Mouse (Mus musculus) heart, adult 2 months (tissue): Measurements from ENCODE around the gene Tac4.

Source experiments
- CTCF ChIP-seq: fragments of 200-600 bp; IDR thresholded peaks from 2 replicates; pipeline ENCODE4 v1.8.1; 2022; ENCODE audit warnings: antibody characterized with exemption, mild to moderate bottlenecking, moderate library complexity
- POLR2A ChIP-seq: fragments of 200-500 bp; IDR thresholded peaks from 2 replicates; pipeline ENCODE4 v1.6.1; 2011; ENCODE audit warnings: mild to moderate bottlenecking, low read depth, low read length, control low read depth; ENCODE audit not compliant: insufficient read depth

- TF ChIP-seq CTCF (no peak), POLR2A (no peak)
Observed at GRCm38 (mm10) chr11:95273661-95274060, 12.3 kb downstream of the Tac4 start.
